Mouse (Mus musculus) kidney, embryonic 15.5 days (tissue): Measurements from ENCODE around the gene Mgmt. TPM values are rescaled to one million over a fixed set of nuclear protein-coding genes. Genes with fewer than 3 reads are reported as not detected.

Experiments
- ATAC-seq: fragments of 200-750 bp; cut with Nextera tagmentation; replicated peaks from 2 replicates; pipeline ENCODE4 v1.8.0; 2017; ENCODE audit warnings: moderate TSS enrichment; ENCODE audit not compliant: low FRiP score
- H3K27ac ChIP-seq: fragments of 300-500 bp; sonication (generic); 2 replicates; pipeline ENCODE4 v1.5.1; 2015; ENCODE audit warnings: mild to moderate bottlenecking, inconsistent platforms
- H3K27me3 ChIP-seq: fragments of 300-500 bp; sonication (generic); 2 replicates; pipeline ENCODE4 v1.6.1; 2015; ENCODE audit warnings: inconsistent platforms
- H3K36me3 ChIP-seq: fragments of 300-500 bp; sonication (generic); 2 replicates; pipeline ENCODE4 v1.6.1; 2015; ENCODE audit warnings: inconsistent platforms
- H3K4me1 ChIP-seq: fragments of 300-500 bp; sonication (generic); 2 replicates; pipeline ENCODE4 v1.6.1; 2015; ENCODE audit warnings: inconsistent platforms
- H3K4me2 ChIP-seq: fragments of 300-500 bp; sonication (generic); 2 replicates; pipeline ENCODE4 v1.6.1; 2015; ENCODE audit warnings: moderate library complexity, mild to moderate bottlenecking, inconsistent platforms
- H3K4me3 ChIP-seq: fragments of 300-500 bp; sonication (generic); replicated peaks from 2 replicates; pipeline ENCODE4 v1.5.1; 2015; ENCODE audit warnings: mild to moderate bottlenecking, inconsistent platforms
- H3K9ac ChIP-seq: fragments of 300-500 bp; sonication (generic); 2 replicates; pipeline ENCODE4 v1.6.1; 2015; ENCODE audit warnings: mild to moderate bottlenecking, inconsistent platforms
- H3K9me3 ChIP-seq: fragments of 300-500 bp; sonication (generic); replicated peaks from 2 replicates; pipeline ENCODE4 v1.6.1; 2016; ENCODE audit warnings: inconsistent platforms
- WGBS: fragments of 180-500 bp; shearing (Covaris S2); methylation state at CpG from one replicate; pipeline ENCODE4 v1.1.7; 2015; ENCODE audit warnings: mixed read lengths; 5-methylcytosine and 5-hydroxymethylcytosine counted together
- polyA plus RNA-seq: library from polyadenylated mRNA; unstranded; fragments of >200 nt; fragmentation: Nextera tagmentation; extraction: Ambion mirVana; gene quantifications from 2 replicates; pipeline ENCODE4 v1.2.1, GENCODE M21; 2015

Gene Mgmt
- polyA plus RNA-seq, 1 experiment from 2014 or later = 5.8 TPM

- no peak for ATAC-seq
- Histone ChIP-seq H3K27me3 (peaks cover 6% of the 10 kb centered on the region; the same call in 1 of the 2 replicates), H3K9ac (no peak overlapping the region), H3K27ac (no peak overlapping the region), H3K4me1 (0 out of 2 replicates have a peak, but pooled peaks cover 2% of the 10 kb centered on the region), H3K4me2 (no peak overlapping the region), H3K36me3 (no peaks in the 10 kb centered on the region), H3K9me3 (no peaks in the 10 kb centered on the region), H3K4me3 (no peak overlapping the region)
- 79% methylated on average over 6 of the region's 6 CpGs for WGBS
These were observed 113.9 kb downstream of the Mgmt start for GRCm38 (mm10) chr7:137008321-137008720.

- ATAC-seq = no peak
- peaks cover 6% of the 10 kb centered on the region; the same call in 1 of the 2 replicates for H3K27me3 ChIP-seq
- WGBS = 84% methylated on average over 19 of the region's 19 CpGs
These were observed 115.4 kb downstream of the Mgmt start for GRCm38 (mm10) chr7:137009732-137010275.

GRCm38 (mm10) chr7:137010451-137010850 lies 116.0 kb downstream of the Mgmt start:
- H3K27me3 ChIP-seq = peaks cover 6% of the 10 kb centered on the region; the same call in 1 of the 2 replicates
- no peak for ATAC-seq
- no peak overlapping the region for H3K27ac ChIP-seq
- no peaks in the 10 kb centered on the region for H3K9me3 ChIP-seq
- no peak overlapping the region for H3K4me3 ChIP-seq
- no peak overlapping the region for H3K4me2 ChIP-seq
- H3K9ac ChIP-seq = no peak overlapping the region
- 0 out of 2 replicates have a peak, but pooled peaks cover 2% of the 10 kb centered on the region for H3K4me1 ChIP-seq
- WGBS = 74% methylated on average over 2 of the region's 2 CpGs
- H3K36me3 ChIP-seq = no peaks in the 10 kb centered on the region

More at GRCm38 (mm10) chr7:137009732-137010275, 115.4 kb downstream of the Mgmt start:
- Histone ChIP-seq H3K9me3 (no peaks in the 10 kb centered on the region), H3K27ac (no peak overlapping the region), H3K4me3 (no peak overlapping the region), H3K36me3 (no peaks in the 10 kb centered on the region), H3K9ac (no peak overlapping the region), H3K4me1 (0 out of 2 replicates have a peak, but pooled peaks cover 2% of the 10 kb centered on the region), H3K4me2 (no peak overlapping the region)

- Histone ChIP-seq H3K27ac (no peak overlapping the region), H3K4me1 (0 out of 2 replicates have a peak, but pooled peaks cover 2% of the 10 kb centered on the region), H3K36me3 (no peaks in the 10 kb centered on the region), H3K4me3 (no peak overlapping the region), H3K9me3 (no peaks in the 10 kb centered on the region), H3K4me2 (no peak overlapping the region), H3K9ac (no peak overlapping the region), H3K27me3 (peaks cover 4% of the 10 kb centered on the region; the same call in 1 of the 2 replicates)
- no peak for ATAC-seq
- 72% methylated on average over 8 of the region's 8 CpGs for WGBS
These were observed 118.3 kb downstream of the Mgmt start for GRCm38 (mm10) chr7:137012687-137013086.

- no peak overlapping the region for H3K4me3 ChIP-seq
- 62% methylated on average over 3 of the region's 3 CpGs for whole genome bisulfite sequencing
- no peaks in the 10 kb centered on the region for H3K9me3 ChIP-seq
- H3K27me3 ChIP-seq = peaks cover 1% of the 10 kb centered on the region; the same call in 1 of the 2 replicates
- H3K27ac ChIP-seq = no peak overlapping the region
- H3K9ac ChIP-seq = no peak overlapping the region
- no peak overlapping the region for H3K4me2 ChIP-seq
- ATAC-seq = no peak
- H3K4me1 ChIP-seq = 0 out of 2 replicates have a peak, but pooled peaks cover 2% of the 10 kb centered on the region
- no peaks in the 10 kb centered on the region for H3K36me3 ChIP-seq
These were observed 119.0 kb downstream of the Mgmt start for GRCm38 (mm10) chr7:137013433-137013832.

DNA sequence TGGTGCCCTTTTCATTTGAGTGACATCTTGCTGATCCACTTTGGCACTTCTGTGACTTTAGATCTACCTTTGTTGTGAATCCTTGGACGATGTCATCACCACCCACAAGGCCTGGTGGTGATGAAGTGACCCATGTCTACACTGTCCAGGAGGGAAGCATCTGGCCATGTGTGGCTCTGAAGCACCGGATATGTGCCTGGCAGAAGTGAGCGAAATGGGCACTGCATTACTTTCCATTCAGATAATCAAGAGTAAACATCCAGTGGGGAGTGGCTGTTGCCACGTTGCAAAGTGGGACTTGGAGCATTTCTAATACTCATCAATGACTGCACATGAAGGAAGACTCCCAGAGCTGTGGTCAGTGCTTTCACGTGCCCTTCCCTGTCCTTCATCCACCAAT lies 124.2 kb downstream of the Mgmt start:
- Histone ChIP-seq H3K27ac (no peak overlapping the region), H3K4me3 (no peak overlapping the region), H3K27me3 (peaks cover 2% of the 10 kb centered on the region; the same call in 1 of the 2 replicates), H3K9ac (no peak overlapping the region), H3K4me2 (no peak overlapping the region), H3K9me3 (no peaks in the 10 kb centered on the region), H3K36me3 (no peaks in the 10 kb centered on the region), H3K4me1 (no peaks in the 10 kb centered on the region)
- WGBS = 88% methylated on average over 5 of the region's 5 CpGs
- ATAC-seq = no peak

DNA sequence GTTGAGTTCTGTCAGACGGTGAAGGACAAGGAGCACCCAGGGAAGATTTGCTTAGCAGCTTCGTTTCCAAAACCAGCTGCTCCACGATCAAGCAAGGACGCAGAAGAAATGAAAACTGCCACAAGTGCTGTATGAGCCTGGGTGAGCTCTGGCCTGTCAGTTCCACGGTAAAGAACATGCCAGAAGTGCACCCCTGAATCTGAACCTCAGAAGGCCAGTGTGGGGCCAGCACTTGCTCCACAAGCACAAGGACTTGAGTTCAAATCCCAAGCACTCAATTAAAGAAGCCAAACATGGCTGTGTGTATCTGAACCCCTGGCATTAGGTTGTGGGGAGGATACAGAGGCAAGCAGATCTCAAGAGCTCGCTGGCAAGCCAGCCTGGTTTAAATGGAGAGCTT lies 125.8 kb downstream of the Mgmt start:
- H3K9me3 ChIP-seq = no peaks in the 10 kb centered on the region
- H3K9ac ChIP-seq = no peak overlapping the region
- H3K4me1 ChIP-seq = no peaks in the 10 kb centered on the region
- peaks cover 2% of the 10 kb centered on the region; the same call in 1 of the 2 replicates for H3K27me3 ChIP-seq
- ATAC-seq = no peak
- H3K36me3 ChIP-seq = no peaks in the 10 kb centered on the region
- H3K4me3 ChIP-seq = no peak overlapping the region
- no peak overlapping the region for H3K4me2 ChIP-seq
- 87% methylated on average over 6 of the region's 6 CpGs for WGBS
- no peak overlapping the region for H3K27ac ChIP-seq

GRCm38 (mm10) chr7:137030789-137031188 lies 136.4 kb downstream of the Mgmt start:
- no peak overlapping the region for H3K4me2 ChIP-seq

GRCm38 (mm10) chr7:137033177-137033576 lies 138.8 kb downstream of the Mgmt start:
- Histone ChIP-seq H3K4me3 (no peak overlapping the region), H3K9ac (no peak overlapping the region), H3K36me3 (no peaks in the 10 kb centered on the region), H3K27ac (no peak overlapping the region), H3K4me1 (no peaks in the 10 kb centered on the region), H3K4me2 (no peak overlapping the region), H3K27me3 (no peaks in the 10 kb centered on the region), H3K9me3 (no peaks in the 10 kb centered on the region)
- no peak for ATAC-seq
- 95% methylated on average over 12 of the region's 12 CpGs for WGBS

More at GRCm38 (mm10) chr7:137030789-137031188, 136.4 kb downstream of the Mgmt start:
- ATAC-seq = no peak
- H3K27ac ChIP-seq = no peak overlapping the region
- H3K4me1 ChIP-seq = no peaks in the 10 kb centered on the region
- H3K27me3 ChIP-seq = no peaks in the 10 kb centered on the region
- no peaks in the 10 kb centered on the region for H3K9me3 ChIP-seq
- H3K9ac ChIP-seq = no peak overlapping the region
- H3K4me3 ChIP-seq = no peak overlapping the region
- H3K36me3 ChIP-seq = no peaks in the 10 kb centered on the region
- WGBS = 90% methylated on average over 4 of the region's 4 CpGs

DNA sequence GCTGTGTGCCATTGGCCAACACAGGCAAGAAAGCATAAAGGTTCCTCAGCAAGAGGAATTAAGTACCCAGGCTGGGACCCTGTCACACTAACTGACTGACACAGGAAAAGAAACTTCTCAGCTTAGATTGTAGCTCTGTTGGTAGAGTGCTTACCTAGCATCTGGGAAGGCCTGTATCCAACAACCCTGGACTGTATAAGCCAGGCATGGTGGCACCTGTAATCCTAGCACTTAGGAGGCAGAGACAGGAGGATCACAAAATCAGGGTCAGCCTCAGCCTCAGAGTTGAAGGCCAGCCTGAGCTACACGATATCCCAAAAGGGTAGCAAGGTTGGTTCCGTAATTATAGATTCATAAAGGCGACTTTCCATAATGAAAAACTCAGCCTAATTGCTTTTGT lies 140.6 kb downstream of the Mgmt start:
- Histone ChIP-seq H3K9me3 (no peaks in the 10 kb centered on the region), H3K9ac (no peak overlapping the region), H3K4me2 (no peak overlapping the region), H3K36me3 (no peaks in the 10 kb centered on the region), H3K4me1 (0 out of 2 replicates have a peak, but pooled peaks cover 3% of the 10 kb centered on the region), H3K27ac (no peak overlapping the region), H3K27me3 (no peaks in the 10 kb centered on the region; the same call in 1 of the 2 replicates), H3K4me3 (no peak overlapping the region)
- no peak for ATAC-seq
- WGBS = 92% methylated on average over 3 of the region's 3 CpGs

DNA sequence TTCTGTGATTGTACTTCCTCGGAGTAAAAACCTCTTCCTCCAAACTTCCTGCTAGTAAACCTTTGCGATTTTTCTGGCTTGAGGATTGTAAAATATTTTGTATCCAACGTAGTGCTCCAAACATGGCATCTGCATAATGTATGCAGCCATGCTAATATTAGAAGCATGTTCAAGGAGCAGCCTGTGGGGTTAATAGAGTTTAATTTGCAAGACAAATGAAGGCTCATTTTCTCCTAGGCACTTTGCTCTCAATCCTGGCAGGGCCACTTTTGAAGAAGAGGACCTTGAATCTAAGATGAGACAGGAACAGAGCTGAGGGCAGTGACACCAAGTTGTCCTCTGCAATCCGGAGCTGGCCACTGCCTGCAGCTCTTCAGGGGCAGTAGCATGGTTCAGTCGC lies 141.5 kb downstream of the Mgmt start:
- 63% methylated on average over 5 of the region's 5 CpGs for WGBS
- no peaks in the 10 kb centered on the region for H3K36me3 ChIP-seq
- no peak overlapping the region for H3K4me3 ChIP-seq
- H3K27me3 ChIP-seq = no peaks in the 10 kb centered on the region; the same call in 1 of the 2 replicates
- H3K9ac ChIP-seq = no peak overlapping the region
- peaks cover 10% of the 10 kb centered on the region for H3K4me1 ChIP-seq
- no peak overlapping the region for H3K4me2 ChIP-seq
- H3K9me3 ChIP-seq = no peaks in the 10 kb centered on the region
- no peak overlapping the region for H3K27ac ChIP-seq
- no peak for ATAC-seq

GRCm38 (mm10) chr7:137037471-137037870 lies 143.1 kb downstream of the Mgmt start:
- ATAC-seq = no peak
- WGBS = 84% methylated on average over 4 of the region's 4 CpGs
- no peak overlapping the region for H3K27ac ChIP-seq
- no peak overlapping the region for H3K4me2 ChIP-seq
- H3K9ac ChIP-seq = no peak overlapping the region
- H3K27me3 ChIP-seq = no peaks in the 10 kb centered on the region; the same call in 1 of the 2 replicates
- peaks cover 12% of the 10 kb centered on the region for H3K4me1 ChIP-seq
- no peaks in the 10 kb centered on the region for H3K36me3 ChIP-seq
- H3K4me3 ChIP-seq = no peak overlapping the region
- no peaks in the 10 kb centered on the region for H3K9me3 ChIP-seq
